Mouse (Mus musculus): ENCODE measurements at regions not wholly inside any gene's neighbourhood (a gene's known extent, or its start where the extent isn't known, plus 50 kb on each side); places are given as distances from the start of the nearest gene placed in this dataset.
"Not testable (repeated sequence)": the region's sequence is repeated elsewhere in the genome, so short reads cannot be mapped to it uniquely, and the experiment has no call there.

DNA sequence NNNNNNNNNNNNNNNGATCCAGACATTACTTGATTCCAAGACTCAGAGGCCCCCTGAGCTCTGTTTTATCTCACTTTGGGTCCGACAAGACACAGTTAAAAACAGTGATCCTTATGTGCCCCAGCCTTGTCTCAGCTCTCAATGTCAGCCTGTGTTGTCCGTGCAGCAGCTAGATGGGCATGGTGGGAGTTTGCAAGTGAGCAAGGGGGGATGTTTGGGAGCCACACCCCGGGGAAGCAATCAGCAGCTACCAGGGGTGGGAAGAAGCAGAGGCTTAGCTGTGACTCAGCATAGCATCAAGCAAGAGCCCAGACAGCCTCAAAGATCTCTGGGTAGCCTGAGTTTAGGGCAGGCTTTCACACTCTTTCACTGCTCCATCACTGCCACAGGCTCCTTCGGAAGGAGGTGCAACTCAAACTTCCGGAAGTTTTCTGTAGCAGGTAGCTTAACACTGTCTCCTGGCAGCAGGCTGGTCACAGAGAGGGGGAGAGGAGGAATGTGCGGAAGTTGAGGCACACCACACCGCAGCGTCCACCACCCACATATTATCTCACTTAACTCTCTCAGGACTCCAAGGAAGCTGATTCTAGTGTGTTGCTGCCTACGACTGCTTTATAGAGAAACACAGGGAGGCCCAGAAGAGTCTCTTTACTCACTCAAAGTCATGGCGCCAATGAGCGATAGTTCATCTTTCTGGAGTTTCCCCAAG is 80.2 kb upstream of the Defb33 start:
- DNase-seq = not testable (repeated sequence)

- DNase-seq = peak in 1 of 2 experiments; percentile 9
Measured at GRCm38 (mm10) chr8:20813493-20813892, 79.0 kb upstream of the Defb33 start.

DNA sequence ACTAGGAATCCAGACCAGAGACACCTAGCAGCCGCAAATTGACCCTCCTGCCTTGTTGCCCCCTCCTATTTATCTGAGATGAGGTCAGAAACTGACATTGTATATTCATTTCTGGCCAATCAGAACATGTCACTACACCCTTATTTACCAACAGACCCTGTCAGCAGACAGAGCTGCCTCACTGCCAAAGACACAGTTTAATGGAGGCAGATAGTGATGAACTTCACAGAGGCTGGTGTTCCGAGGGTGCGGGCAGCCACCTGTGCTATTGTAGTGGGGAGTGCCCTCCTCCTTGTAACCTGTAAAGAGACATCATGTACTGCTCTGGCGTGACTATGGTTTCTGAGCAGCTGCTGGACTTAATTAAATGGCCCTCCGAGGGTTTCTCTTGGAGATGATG is 70.0 kb upstream of the Defb33 start:
- peak; percentile 38 to 44 for DNase-seq

DNA sequence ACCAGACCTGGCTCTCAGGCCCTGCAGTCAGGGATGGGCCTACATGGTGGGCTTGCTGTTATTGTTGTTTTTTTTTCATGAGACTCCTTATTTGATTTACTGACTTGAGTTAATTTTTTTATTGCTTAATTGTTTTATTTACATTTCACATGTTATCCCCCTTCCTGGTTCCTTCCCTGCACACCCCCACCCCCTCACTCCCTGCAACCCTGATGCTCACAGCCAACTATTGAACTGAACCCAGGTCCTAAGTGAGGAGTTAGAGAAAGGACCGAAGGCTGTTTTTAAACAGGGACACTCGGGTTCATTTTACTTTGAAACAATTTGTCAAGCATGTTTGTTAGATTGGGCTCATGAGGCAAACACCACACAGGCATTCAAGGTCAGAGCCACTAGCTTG is 69.2 kb upstream of the Defb33 start:
- peak in 1 of 2 experiments; percentile 7 for DNase-seq

- DNase-seq = not testable (repeated sequence)
Measured at GRCm38 (mm10) chr8:20839481-20839880, 53.0 kb upstream of the Defb33 start.

All from heart, adult 18-20 months (tissue).